Mouse (Mus musculus): ENCODE results near the gene Cdc42ep5. TPM values are rescaled to one million over a fixed set of nuclear protein-coding genes. Genes with fewer than 3 reads are reported as not detected.

The Cdc42ep5 gene
- 10 to 100 TPM in 1 of 2 experiments, 1 to 10 TPM in 1; 4.1 to 27.2 TPM for polyA plus RNA-seq (2012; fragmentation: generic; extraction: Trizol)

DNA sequence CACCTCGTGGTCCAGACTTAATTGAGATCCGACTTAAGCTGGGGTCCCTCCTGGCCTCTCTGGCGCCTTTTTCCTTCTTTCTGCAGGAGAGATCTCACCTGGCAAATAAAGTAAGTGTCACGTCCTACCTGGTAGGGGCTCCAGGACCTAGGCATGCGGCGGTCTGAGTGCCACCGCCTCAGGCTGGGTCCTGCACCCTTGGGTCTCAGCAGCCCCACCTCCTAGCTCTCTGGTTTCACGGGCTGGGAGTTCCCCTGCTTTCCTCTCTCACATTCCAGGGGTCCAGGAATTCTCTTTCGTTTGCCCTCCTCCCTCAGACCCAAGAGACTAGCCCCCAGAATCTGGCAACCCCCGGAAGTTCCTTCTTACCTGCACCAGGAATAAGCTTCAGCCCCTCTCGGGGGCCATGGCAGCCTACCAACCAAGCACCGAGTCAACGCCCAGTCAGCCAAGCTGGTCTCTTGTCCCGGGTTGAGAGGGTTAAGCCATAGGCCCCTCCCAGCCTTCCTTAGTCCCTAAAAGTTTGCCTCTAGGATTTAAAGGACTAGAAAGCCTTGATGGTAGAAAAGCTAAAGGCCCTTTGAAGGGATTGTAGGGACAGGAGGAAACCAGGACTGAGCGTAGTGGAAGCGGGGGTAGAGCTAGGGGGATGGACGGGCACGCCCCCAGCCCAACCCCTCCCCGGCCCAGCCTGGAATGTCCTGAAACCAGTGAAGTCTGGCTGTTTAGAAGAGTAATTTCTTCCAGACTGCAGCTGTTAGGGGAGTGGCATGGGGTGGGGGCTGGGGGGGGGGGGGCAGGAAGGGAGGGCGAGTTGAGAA, at the start of gene Cdc42ep5:
Gene Cdc42ep5, minus strand, starts transcription at position 771 of the 821 bp plus-strand sequence.

DNA sequence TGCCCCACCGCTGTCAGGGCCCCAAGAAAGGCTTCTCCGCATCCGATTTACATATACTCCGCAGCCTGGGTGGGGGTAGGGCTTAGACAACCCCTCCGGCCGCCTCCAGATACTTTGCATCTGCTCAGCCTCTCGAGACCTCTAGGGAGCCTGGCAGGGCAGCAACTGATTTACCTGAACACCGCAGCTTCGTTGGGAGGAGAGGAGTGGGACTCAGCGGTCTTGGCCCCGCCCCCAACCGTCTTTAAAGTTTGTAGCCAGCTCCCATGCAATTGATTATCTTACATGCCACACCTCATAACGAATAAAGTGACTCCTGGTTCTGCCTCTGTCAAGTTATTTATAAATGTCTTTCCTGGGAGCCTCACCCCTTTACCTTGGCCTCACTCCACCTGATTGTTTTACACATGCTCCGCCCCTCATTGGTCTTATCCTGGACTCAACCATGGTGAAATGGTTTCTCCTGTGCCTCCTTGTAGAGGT, 14.6 kb downstream of the Cdc42ep5 start, which contains the start of gene Leng9:
Gene Leng9, minus strand, starts transcription at position 316 of the 483 bp plus-strand sequence.

DNA sequence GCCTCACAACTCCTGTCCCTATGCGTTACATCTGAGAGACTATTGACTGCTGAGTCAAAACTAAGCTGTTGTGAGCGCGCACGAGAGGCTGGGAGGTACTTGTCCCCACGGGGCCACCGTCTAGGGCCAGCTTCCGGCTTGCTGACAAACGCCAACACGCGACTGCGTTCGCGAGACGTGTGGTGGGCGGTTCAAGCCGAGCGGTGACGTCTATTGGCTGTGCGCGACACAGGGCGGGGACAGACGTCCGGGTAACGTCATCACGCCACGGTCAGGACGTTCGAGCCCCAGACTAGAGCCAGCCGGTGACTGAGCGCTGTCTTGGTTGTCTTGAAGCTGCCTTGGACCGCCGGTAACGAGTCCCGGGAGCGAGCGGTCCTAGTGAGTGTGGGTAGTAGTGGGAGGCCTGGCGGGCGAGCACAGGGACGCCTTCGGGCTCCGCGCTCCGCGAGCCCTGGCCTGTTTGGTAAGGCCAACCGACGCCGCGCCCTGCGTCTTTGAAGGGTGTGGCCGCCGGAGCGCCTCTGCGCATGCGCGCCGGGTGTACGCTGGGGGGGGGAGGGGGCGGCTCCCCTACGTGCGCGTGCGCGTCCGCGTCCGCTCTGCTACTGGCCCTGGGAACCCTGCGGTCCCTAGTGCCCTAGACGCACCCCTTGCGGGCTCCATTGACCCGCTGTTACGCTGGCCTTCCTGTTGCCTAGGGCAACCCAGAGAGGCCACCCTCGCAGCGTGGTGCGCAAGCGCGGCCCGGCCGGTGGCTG, 27.7 kb downstream of the Cdc42ep5 start, which contains the start of gene Leng8:
Gene Leng8, plus strand, starts transcription at position 269 of the 761 bp plus-strand sequence.

DNA sequence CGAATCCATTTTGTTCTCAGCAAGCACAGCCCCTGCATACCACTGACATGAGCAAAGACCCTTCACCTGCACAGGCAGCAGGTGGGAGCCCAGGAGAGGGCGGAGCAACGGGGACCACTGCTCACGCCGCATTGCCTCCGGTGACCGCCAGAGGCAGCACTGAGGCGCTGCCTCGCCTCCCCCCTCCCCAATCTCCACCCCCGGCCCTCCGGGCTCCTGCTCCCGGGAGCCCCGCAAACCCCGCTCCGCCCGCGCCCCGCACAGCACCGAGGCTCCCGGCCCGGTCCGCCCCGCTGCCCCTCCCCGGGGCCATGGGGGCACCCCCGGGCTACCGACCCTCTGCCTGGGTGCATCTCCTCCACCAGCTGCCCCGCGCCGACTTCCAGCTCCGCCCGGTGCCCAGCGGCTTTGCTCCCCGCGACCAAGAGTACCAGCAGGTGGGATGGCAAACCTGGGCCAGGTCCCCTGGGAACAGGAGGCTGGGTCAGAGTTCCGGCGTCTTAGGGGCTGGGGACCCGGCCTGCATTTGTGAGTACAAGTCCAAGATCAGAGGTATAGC, 45.2 kb downstream of the Cdc42ep5 start, which contains the start of gene Ttyh1:
Gene Ttyh1, plus strand, starts transcription at position 65 of the 559 bp plus-strand sequence.

Other genes with a start within 250 kb of the Cdc42ep5 start
- gene Lilra6, start 249.4 kb downstream of the Cdc42ep5 start, polyA plus RNA-seq (2012; fragmentation: generic; extraction: Trizol): not detected
- not detected for gene Lair1, start 101.7 kb downstream of the Cdc42ep5 start, polyA plus RNA-seq (2012; fragmentation: generic; extraction: Trizol)
- gene Ttyh1, start 45.5 kb downstream of the Cdc42ep5 start, polyA plus RNA-seq (2012; fragmentation: generic; extraction: Trizol): under 1 TPM; 0.02 to 0.17 TPM
- 10 to 100 TPM in 1 of 2 experiments, 1 to 10 TPM in 1; 7.4 to 45.8 TPM for gene Leng8, start 27.8 kb downstream of the Cdc42ep5 start, polyA plus RNA-seq (2012; fragmentation: generic; extraction: Trizol)
- gene Leng9, start 14.5 kb downstream of the Cdc42ep5 start, polyA plus RNA-seq (2012; fragmentation: generic; extraction: Trizol): 1 to 10 TPM; 4.0 to 7.0 TPM
- not detected for gene Lilra5, start 72.9 kb upstream of the Cdc42ep5 start, polyA plus RNA-seq (2012; fragmentation: generic; extraction: Trizol)
- gene Ncr1, start 172.9 kb upstream of the Cdc42ep5 start, polyA plus RNA-seq (2012; fragmentation: generic; extraction: Trizol): not detected
- gene Gp6, start 232.9 kb upstream of the Cdc42ep5 start, polyA plus RNA-seq (2012; fragmentation: generic; extraction: Trizol): not detected